ENCODE assay signal across 14 mouse cellular contexts in genomic region chr7:29981455-29981854, GRCm38 (mm10). TPM values are rescaled to one million over a fixed set of nuclear protein-coding genes. Genes with fewer than 3 reads are reported as not detected.
DNase-seq lines count a peak whose midpoint lies in the region; ATAC-seq lines count a peak whose summit lies in the region.
"Had no signal": no experiment of that assay in that cellular context is flagged by ENCODE, and none has a peak within 500 bp of the region (broad histone marks: within the 10 kb centered on the region; RNA-seq: fewer than 3 reads in every experiment).

No protein-coding gene starts in this region.

- DNase-seq in CD4-positive, CD25-positive, alpha-beta regulatory T cell, adult 2 months (ENCODE audit: low read depth, low spot score), result peak; percentile 28
- no peak for DNase-seq in intestine, embryonic 14.5 days (ENCODE audit: low spot score)
- DNase-seq in lung, postnatal 10 days, result peak; percentile 19
- DNase-seq in lung, postnatal 36 days, result no peak
- peak; percentile 13 for DNase-seq in splenic B cell, adult 2 months (ENCODE audit: low read depth, low spot score)
- DNase-seq in natural killer cell, adult 2 months (ENCODE audit: low spot score in 2 of 2), result no peak
- DNase-seq: gastrocnemius, postnatal 14 days had no signal

- peaks cover 10% of the 10 kb centered on the region for H3K36me3 ChIP-seq in intestine, embryonic 14.5 days (ENCODE audit: control insufficient read depth, insufficient read depth, low read length)
- no peaks in the 10 kb centered on the region for H3K36me3 ChIP-seq in intestine, embryonic 15.5 days
- H3K36me3 ChIP-seq in splenic B cell, adult 2 months (ENCODE audit: control insufficient read depth, insufficient read depth, low read length, poor library complexity, severe bottlenecking), result 0 out of 2 replicates have a peak, but pooled peaks cover 2% of the 10 kb centered on the region

- no peak for ATAC-seq in CD4-positive, CD25-positive, alpha-beta regulatory T cell, adult 4 months
- ATAC-seq in intestine, embryonic 14.5 days (replicated peaks; ENCODE audit: low FRiP score, low TSS enrichment, low read depth), result no peak
- no peak for ATAC-seq in intestine, embryonic 15.5 days
- ATAC-seq: activated CD4-positive, CD25-positive, alpha-beta regulatory T cell, adult 4 months; forebrain, embryonic 13.5 days; inflammation-experienced regulatory T-cells, adult 6 months; midbrain, embryonic 13.5 days had no signal

- H3K4me3 ChIP-seq in intestine, embryonic 14.5 days (ENCODE audit: low read depth, low read length), result no peak overlapping the region
- no peak overlapping the region for H3K4me3 ChIP-seq in intestine, embryonic 15.5 days (replicated peaks)
- H3K4me3 ChIP-seq: forebrain, embryonic 13.5 days; liver, embryonic 15.5 days; midbrain, embryonic 13.5 days had no signal

- H3K4me2 ChIP-seq in intestine, embryonic 14.5 days (ENCODE audit: low read length), result no peak overlapping the region
- no peak overlapping the region for H3K4me2 ChIP-seq in intestine, embryonic 15.5 days (replicated peaks)
- H3K4me2 ChIP-seq: forebrain, embryonic 13.5 days; liver, embryonic 15.5 days; midbrain, embryonic 13.5 days had no signal

- no peaks in the 10 kb centered on the region for H3K27me3 ChIP-seq in intestine, embryonic 14.5 days (replicated peaks; ENCODE audit: control insufficient read depth, insufficient read depth, low read length)
- no peaks in the 10 kb centered on the region for H3K27me3 ChIP-seq in intestine, embryonic 15.5 days (replicated peaks)
- H3K27me3 ChIP-seq in splenic B cell, adult 2 months (ENCODE audit: control insufficient read depth, insufficient read depth, low read length, poor library complexity, severe bottlenecking), result no peaks in the 10 kb centered on the region
- H3K27me3 ChIP-seq: forebrain, embryonic 13.5 days; liver, embryonic 15.5 days; midbrain, embryonic 13.5 days had no signal

- H3K4me1 ChIP-seq in intestine, embryonic 14.5 days (replicated peaks; ENCODE audit: control insufficient read depth, insufficient read depth, low read length), result peaks cover 22% of the 10 kb centered on the region
- H3K4me1 ChIP-seq in intestine, embryonic 15.5 days (replicated peaks), result 0 out of 2 replicates have a peak, but pooled peaks cover 9% of the 10 kb centered on the region

- no peak overlapping the region for H3K9ac ChIP-seq in intestine, embryonic 14.5 days (ENCODE audit: low read length)
- no peak overlapping the region for H3K9ac ChIP-seq in intestine, embryonic 15.5 days
- H3K9ac ChIP-seq: forebrain, embryonic 13.5 days; liver, embryonic 15.5 days; midbrain, embryonic 13.5 days had no signal

- H3K9me3 ChIP-seq in intestine, embryonic 14.5 days (ENCODE audit: control insufficient read depth, low read length), result 0 out of 2 replicates have a peak, but pooled peaks cover 2% of the 10 kb centered on the region
- H3K9me3 ChIP-seq in intestine, embryonic 15.5 days, result no peaks in the 10 kb centered on the region
- H3K9me3 ChIP-seq: forebrain, embryonic 13.5 days; liver, embryonic 15.5 days; midbrain, embryonic 13.5 days had no signal

- H3K27ac ChIP-seq in intestine, embryonic 14.5 days (ENCODE audit: low read depth), result peak overlapping the region; percentile 22; the same call in 1 of the 2 replicates
- no peak overlapping the region for H3K27ac ChIP-seq in intestine, embryonic 15.5 days
- H3K27ac ChIP-seq: forebrain, embryonic 13.5 days; liver, embryonic 15.5 days; midbrain, embryonic 13.5 days had no signal

- 41% methylated on average over 5 of the region's 5 CpGs for WGBS in intestine, embryonic 14.5 days
- 50% methylated on average over 5 of the region's 5 CpGs for WGBS in intestine, embryonic 15.5 days

RNA-seq across cellular contexts. Expression of gene Zfp568, which starts 2.3 kb away (rescaled TPM):
- polyA plus RNA-seq in CD4-positive, CD25-positive, alpha-beta regulatory T cell, adult 4 months (2017; shearing (Covaris generic)), result 1 to 10 TPM; 2.1 to 2.8 TPM
- 19.5 and 22.6 TPM in 2 replicates for polyA plus RNA-seq in intestine, embryonic 14.5 days (2014; fragmentation: Nextera tagmentation; extraction: Ambion mirVana)
- polyA plus RNA-seq in intestine, embryonic 15.5 days (2015; fragmentation: Nextera tagmentation; extraction: Ambion mirVana), result 15.1 and 15.5 TPM in 2 replicates

RNA-seq across cellular contexts. Expression of gene Zfp74, which starts 27.6 kb away (rescaled TPM):
- 1 to 10 TPM; 4.8 to 5.2 TPM for polyA plus RNA-seq in CD4-positive, CD25-positive, alpha-beta regulatory T cell, adult 4 months (2017; shearing (Covaris generic))
- polyA plus RNA-seq in intestine, embryonic 14.5 days (2014; fragmentation: Nextera tagmentation; extraction: Ambion mirVana), result 12.8 and 14.7 TPM in 2 replicates
- 6.6 and 7.8 TPM in 2 replicates for polyA plus RNA-seq in intestine, embryonic 15.5 days (2015; fragmentation: Nextera tagmentation; extraction: Ambion mirVana)

Comparison
In these comparisons a context has a peak if more than half of its experiments do, and no peak if none do; other contexts are left out.
1. DNase-seq: peak in CD4-positive, CD25-positive, alpha-beta regulatory T cell, adult 2 months (single experiment), lung, postnatal 10 days (single experiment) and splenic B cell, adult 2 months (single experiment); none in intestine, embryonic 14.5 days (single experiment), lung, postnatal 36 days (single experiment) and natural killer cell, adult 2 months (0 of 2).